Mouse (Mus musculus) pancreas, adult 10 weeks (tissue): ENCODE results near the gene 4930562C15Rik. TPM values are rescaled to one million over a fixed set of nuclear protein-coding genes. Genes with fewer than 3 reads are reported as not detected.

Experiments used
- polyA plus RNA-seq: library from polyadenylated mRNA; stranded (reverse); fragments of 350-450 nt; fragmentation: Illumina TruSeq; extraction: RNeasy Lipid Tissue Mini Kit (QIAGEN cat#74804); gene quantifications from one replicate; pipeline ENCODE4 v1.2.3, GENCODE M21; 2015; ENCODE audit warnings: low read depth, low replicate concordance; ENCODE audit not compliant: insufficient read depth

Gene 4930562C15Rik
- not detected for polyA plus RNA-seq

DNA sequence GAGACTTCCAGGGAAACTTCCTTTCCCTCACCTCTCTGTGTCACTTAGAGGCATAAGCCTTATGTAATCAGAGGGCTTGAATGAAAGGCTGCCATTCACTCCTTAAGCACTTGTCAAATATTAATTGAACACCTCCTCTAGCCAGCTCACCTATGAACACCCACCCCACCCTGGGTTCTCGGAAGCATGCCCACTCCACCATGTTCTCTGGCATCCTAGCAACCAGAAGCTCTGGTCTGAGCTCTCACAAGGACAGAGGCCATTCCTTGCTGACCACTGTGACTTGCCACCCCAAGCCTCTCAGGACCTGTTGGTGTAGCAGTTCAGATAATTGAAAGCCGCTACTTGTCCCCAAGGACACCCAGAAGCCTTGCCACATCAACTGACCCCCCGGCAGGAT is at the start of gene 4930562C15Rik:
Gene 4930562C15Rik (plus strand): TSS at position 226 of the 400 bp plus-strand sequence.

DNA sequence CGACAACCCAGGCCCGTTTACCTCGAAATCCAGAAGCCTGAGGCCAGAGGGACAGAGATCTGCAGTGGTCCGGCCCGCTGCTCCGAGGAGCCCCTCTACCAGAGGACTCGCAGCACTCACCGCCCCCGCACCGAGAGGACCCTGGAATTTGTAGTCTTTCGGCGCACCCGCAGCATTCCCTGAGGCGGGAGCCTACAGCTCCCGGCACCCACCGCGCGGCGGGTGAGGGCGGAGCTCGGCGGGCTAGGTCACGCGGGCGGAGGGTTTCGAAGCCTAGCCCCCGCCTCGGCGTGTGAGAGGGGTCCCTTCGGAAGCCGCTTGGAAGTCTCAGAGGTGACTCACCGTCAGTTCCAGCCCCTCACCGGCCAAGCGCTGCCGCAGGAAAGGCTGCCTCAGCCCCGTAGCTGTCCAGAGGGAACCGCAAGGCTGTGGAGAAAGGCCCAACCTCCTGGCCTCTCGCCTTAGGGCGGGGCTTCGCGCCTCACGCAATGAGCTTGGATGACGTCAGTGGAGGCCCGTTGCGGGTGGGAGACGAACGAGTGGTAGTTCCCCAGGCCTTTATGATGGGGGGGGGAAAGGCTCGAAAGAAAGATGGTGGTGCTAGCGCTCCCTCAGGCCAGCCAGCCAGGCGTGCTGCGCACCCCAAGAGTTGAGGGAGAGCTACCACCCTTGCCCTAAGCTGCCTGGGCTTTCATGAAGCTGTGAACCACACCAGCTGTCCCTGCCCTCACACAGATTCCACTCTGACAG is 45.2 kb upstream of the 4930562C15Rik start, which contains the start of gene Cdip1:
Gene Cdip1 (minus strand): TSS at position 483 of the 750 bp plus-strand sequence.

DNA sequence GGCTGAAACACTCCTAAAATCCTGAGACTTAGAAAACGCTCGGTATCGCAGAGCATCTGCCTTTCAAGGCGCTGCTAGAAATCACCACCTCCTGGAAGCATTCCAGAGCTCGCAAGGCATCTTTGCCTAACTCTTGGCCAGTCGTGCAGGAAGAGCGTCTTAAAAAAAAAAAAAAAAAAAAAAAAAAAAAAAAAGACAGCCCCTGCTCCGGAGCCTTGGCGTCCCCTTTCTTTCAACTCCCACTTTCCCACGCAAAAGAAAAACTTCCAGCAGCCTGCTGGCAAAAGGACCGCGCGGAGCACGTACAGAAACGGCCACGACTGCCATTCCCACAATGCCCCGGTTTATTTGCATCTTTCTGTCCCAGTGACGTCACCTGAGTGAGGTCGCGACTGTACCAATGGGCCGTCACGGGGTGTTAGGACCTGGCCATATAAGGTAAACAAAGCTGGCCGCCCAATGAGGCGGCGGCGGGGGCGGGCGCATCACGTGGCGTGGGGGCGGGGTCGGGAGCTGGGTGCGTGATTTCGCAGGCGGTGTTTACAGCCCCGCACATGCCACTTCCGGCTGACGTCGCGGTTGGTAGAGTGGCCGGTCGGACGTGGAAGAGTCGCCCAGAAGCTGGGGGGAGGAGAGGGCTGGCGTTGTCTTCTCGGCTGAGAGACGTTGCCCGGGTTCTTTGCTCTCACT is 45.1 kb downstream of the 4930562C15Rik start, which contains the start of gene Ubald1:
Gene Ubald1 (minus strand): TSS at position 180 of the 690 bp plus-strand sequence.

DNA sequence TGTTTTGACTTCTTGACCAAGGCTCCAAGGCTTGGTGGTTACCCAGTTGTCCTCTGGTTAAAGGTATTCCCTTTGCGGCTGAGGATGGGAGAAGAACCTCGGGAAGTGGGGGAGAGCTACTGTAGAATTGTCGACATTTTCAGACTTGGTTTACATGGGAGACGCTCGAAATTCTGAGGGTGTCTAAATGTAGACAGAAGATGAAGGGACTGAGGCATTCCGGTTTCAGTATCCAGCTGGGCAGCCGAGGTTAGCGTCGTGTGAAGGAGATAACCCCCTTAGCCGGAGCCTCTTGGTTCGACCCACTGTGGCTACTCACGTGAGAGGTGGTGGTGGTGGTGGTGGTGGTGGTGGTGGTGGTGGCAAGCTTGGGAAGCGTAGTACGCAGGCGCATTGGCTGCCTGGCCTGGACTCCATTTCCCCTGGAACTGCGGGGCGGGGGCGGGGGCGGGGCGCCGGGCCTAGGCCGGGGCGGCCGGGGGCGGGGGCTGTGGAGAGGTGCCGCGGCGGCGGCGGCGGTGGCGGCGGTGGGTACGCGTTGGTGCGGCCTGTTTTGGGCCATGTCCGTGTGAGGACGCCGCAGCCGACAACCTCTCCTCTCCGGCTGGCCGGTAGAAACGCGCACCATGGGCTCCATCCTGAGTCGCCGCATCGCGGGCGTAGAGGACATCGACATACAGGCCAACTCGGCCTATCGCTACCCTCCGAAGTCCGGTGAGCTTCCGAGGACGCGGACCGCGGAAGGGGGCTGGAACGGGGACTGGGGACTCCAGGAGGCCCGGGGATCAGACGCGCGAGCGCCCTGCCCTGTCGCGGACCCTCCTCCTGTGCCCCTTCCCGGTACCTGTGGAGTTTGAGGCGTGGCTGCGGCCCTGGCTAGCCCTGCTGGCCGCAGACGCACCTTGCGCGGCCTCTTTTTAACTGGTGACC is 50.8 kb downstream of the 4930562C15Rik start, which contains the start of gene Mgrn1:
Gene Mgrn1 (plus strand): TSS at position 490 of the 930 bp plus-strand sequence.

Other genes with a start within 250 kb of the 4930562C15Rik start
- 8.2 TPM for gene Glis2, start 240.7 kb upstream of the 4930562C15Rik start, polyA plus RNA-seq
- 20.7 TPM for gene Pam16, start 210.4 kb upstream of the 4930562C15Rik start, polyA plus RNA-seq
- gene Vasn, start 195.5 kb upstream of the 4930562C15Rik start, polyA plus RNA-seq: 8.0 TPM
- 9.1 TPM for gene Dnaja3, start 195.4 kb upstream of the 4930562C15Rik start, polyA plus RNA-seq
- 10.4 TPM for gene Coro7, start 155.6 kb upstream of the 4930562C15Rik start, polyA plus RNA-seq
- 1.5 TPM for gene Nmral1, start 116.1 kb upstream of the 4930562C15Rik start, polyA plus RNA-seq
- gene Hmox2, start 109.1 kb upstream of the 4930562C15Rik start, polyA plus RNA-seq: 12.4 TPM
- gene Cdip1, start 45.1 kb upstream of the 4930562C15Rik start, polyA plus RNA-seq: 13.3 TPM
- gene Ubald1, start 44.9 kb downstream of the 4930562C15Rik start, polyA plus RNA-seq: 19.3 TPM
- gene Mgrn1, start 50.8 kb downstream of the 4930562C15Rik start, polyA plus RNA-seq: 15.2 TPM
- 12.1 TPM for gene Nudt16l1, start 103.3 kb downstream of the 4930562C15Rik start, polyA plus RNA-seq
- 18.0 TPM for gene Anks3, start 128.8 kb downstream of the 4930562C15Rik start, polyA plus RNA-seq
- gene Sept12, start 162.4 kb downstream of the 4930562C15Rik start, polyA plus RNA-seq: not detected
- 14.3 TPM for gene Smim22, start 171.9 kb downstream of the 4930562C15Rik start, polyA plus RNA-seq
- 16.7 TPM for gene Rogdi, start 178.1 kb downstream of the 4930562C15Rik start, polyA plus RNA-seq
- gene Glyr1, start 214.4 kb downstream of the 4930562C15Rik start, polyA plus RNA-seq: 27.2 TPM
- gene Ubn1, start 214.6 kb downstream of the 4930562C15Rik start, polyA plus RNA-seq: 13.5 TPM